Mouse (Mus musculus) ES-E14 (cell line): Measurements from ENCODE around the gene Tmem253.

Source experiments
- CHD2 ChIP-seq: IDR thresholded peaks from 2 replicates; pipeline ENCODE4 v1.6.1; 2014; ENCODE audit warnings: mild to moderate bottlenecking, low read depth, low read length, inconsistent platforms
- HCFC1 ChIP-seq: IDR thresholded peaks from 2 replicates; pipeline ENCODE4 v1.6.1; 2012; ENCODE audit warnings: low read length, inconsistent platforms, borderline replicate concordance; ENCODE audit not compliant: insufficient read depth
- MAFK ChIP-seq: IDR thresholded peaks from 2 replicates; pipeline ENCODE4 v1.6.1; 2014; ENCODE audit warnings: mild to moderate bottlenecking, low read depth, low read length, inconsistent platforms; ENCODE audit not compliant: insufficient read depth
- ZC3H11A ChIP-seq: IDR thresholded peaks from 2 replicates; pipeline ENCODE4 v1.6.1; 2012; ENCODE audit warnings: low read depth, mild to moderate bottlenecking, inconsistent platforms, low read length, borderline replicate concordance
- ZNF384 ChIP-seq: IDR thresholded peaks from 2 replicates; pipeline ENCODE4 v1.6.1; 2012; ENCODE audit warnings: low read depth, low read length, inconsistent platforms

GRCm38 (mm10) chr14:52015445-52016100 is at the start of gene Tmem253:
- TF ChIP-seq ZNF384 (no peak), MAFK (no peak), CHD2 (no peak), HCFC1 (no peak), ZC3H11A (no peak)
